25 mouse cellular contexts compared by ENCODE assay signal in genomic region chr1:163345541-163345940, GRCm38 (mm10). TPM values are rescaled to one million over a fixed set of nuclear protein-coding genes. Genes with fewer than 3 reads are reported as not detected.
"Had no signal": no experiment of that assay in that cellular context is flagged by ENCODE, and none has a peak within 500 bp of the region (broad histone marks: within the 10 kb centered on the region; RNA-seq: fewer than 3 reads in every experiment).

No protein-coding gene starts in this region.

- H3K27ac ChIP-seq: heart, embryonic 13.5 days; heart, embryonic 15.5 days; hindbrain, embryonic 10.5 days; hindbrain, embryonic 12.5 days; hindbrain, embryonic 13.5 days; hindbrain, embryonic 14.5 days; hindbrain, embryonic 15.5 days; hindbrain, postnatal 0 days; intestine, embryonic 15.5 days; kidney, embryonic 15.5 days; kidney, postnatal 0 days; layer of hippocampus, adult 2 months; left cerebral cortex, adult 2 months had no signal

- DNase-seq: heart, postnatal 14 days; heart, postnatal 36 days; kidney, adult 11 months; kidney, adult 18-20 months; kidney, adult 2 months; kidney, adult 8-10 months; kidney, adult 9 months; kidney, postnatal 14 days; layer of hippocampus, adult 9-11 months; layer of hippocampus, postnatal 36 days had no signal

- H3K4me3 ChIP-seq: heart, embryonic 12.5 days; heart, embryonic 13.5 days; heart, embryonic 15.5 days; hindbrain, embryonic 10.5 days; hindbrain, embryonic 12.5 days; hindbrain, embryonic 13.5 days; hindbrain, embryonic 15.5 days; intestine, embryonic 15.5 days; kidney, embryonic 15.5 days; layer of hippocampus, adult 2 months; left cerebral cortex, adult 2 months had no signal

RNA-seq across cellular contexts. Expression of gene Prrx1, which starts 32.0 kb away (rescaled TPM):
- total RNA-seq: hematopoietic stem cell, adult 5-6 weeks had no signal
